Mouse (Mus musculus) CD8-positive naive resting alpha-beta T cell, adult 2 months (primary cell): ENCODE data around the gene Efcab11.
"Not testable (repeated sequence)": the region's sequence is repeated elsewhere in the genome, so short reads cannot be mapped to it uniquely, and the experiment has no call there.

Experiments
- DNase-seq, 2 experiments: peaks; one replicate each; pipeline ENCODE4 v3.0.0; 2022; ENCODE audit warnings: low read depth in 2 of 2, low spot score in 2 of 2

Gene Efcab11

GRCm38 (mm10) chr12:99818006-99818405 lies 66.2 kb downstream of the Efcab11 start:
- not testable (repeated sequence) for DNase-seq

- no peak for DNase-seq
These were observed 69.0 kb downstream of the Efcab11 start for GRCm38 (mm10) chr12:99815244-99815643.

DNA sequence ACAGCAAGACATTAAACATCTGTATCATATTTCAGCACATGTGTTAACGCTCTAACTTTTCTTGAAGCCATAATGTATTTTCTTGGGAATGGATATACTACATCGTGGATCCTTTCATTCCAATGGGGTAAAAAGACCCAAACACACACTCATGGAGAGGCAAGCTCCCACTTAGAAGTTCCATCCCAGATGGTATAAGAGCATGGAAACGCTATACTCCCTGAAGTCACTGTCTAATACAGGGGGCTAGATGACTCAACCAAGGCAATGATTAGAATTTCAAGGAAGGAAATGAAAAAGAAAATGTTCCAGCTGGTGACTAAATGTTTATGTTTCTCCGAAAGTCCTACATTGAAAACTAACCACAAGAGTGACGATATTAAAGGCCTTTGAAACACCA lies 76.3 kb downstream of the Efcab11 start:
- no peak for DNase-seq

GRCm38 (mm10) chr12:99806741-99807140 lies 77.5 kb downstream of the Efcab11 start:
- not testable (repeated sequence) for DNase-seq

DNA sequence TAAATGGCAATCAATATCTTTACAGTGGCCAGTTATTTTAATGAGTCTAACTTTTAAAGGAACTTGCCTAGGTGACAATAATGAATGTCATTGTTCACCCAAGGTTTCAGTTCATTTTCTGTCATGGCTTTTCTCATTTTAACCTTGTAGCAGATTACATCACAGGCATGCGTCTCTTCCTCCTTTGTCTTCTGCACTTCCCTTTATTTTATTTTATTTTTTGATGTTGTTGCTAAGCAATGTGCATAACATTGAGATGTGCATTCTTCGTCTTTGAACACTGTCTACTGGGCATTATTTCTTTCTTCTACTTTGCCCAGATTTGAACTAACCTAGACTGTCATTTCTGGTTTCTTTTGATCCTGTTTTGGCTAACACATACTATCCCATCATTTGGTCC lies 88.3 kb downstream of the Efcab11 start:
- no peak for DNase-seq

DNA sequence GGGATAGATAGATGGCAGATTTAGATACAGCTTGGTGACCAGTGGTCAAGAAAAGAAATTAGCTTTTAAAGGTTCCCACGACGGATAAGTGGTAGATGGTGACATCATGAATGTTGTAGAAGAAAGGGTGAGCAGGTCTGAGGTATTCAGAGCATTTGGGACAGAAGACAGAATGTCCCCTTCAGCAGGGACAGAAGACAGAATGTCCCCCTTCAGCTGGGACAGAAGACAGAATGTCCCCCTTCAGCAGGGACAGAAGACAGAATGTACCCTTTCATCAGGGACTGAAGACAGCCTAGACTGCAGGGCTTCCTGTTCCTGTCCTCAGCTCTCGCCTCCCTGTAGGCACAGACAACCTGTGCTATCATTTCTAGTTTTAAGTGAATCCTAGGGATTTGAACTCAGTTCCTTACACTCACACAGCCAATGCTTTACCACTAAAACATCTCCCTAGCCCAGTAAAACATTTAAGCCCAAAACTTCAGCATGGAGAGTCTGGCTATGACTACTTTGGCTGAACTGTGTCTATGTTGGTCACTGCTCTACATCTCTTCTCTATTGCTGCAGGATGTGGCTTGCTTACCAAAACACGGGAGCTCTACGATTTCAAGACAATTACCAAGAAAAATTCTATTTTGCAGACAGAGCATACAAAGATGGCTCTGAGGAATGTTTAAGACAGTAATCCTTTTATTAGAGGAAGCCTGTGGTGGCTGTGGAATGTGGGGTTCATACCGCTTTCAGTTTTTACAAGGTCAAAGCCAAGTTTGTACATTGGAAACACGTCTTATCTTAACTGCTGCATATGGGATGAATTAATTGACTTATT lies 89.2 kb downstream of the Efcab11 start:
- DNase-seq: no peak

- DNase-seq: no peak
These were observed 90.1 kb downstream of the Efcab11 start for GRCm38 (mm10) chr12:99794158-99794515.

GRCm38 (mm10) chr12:99793465-99794157 lies 90.6 kb downstream of the Efcab11 start:
- DNase-seq: no peak

DNA sequence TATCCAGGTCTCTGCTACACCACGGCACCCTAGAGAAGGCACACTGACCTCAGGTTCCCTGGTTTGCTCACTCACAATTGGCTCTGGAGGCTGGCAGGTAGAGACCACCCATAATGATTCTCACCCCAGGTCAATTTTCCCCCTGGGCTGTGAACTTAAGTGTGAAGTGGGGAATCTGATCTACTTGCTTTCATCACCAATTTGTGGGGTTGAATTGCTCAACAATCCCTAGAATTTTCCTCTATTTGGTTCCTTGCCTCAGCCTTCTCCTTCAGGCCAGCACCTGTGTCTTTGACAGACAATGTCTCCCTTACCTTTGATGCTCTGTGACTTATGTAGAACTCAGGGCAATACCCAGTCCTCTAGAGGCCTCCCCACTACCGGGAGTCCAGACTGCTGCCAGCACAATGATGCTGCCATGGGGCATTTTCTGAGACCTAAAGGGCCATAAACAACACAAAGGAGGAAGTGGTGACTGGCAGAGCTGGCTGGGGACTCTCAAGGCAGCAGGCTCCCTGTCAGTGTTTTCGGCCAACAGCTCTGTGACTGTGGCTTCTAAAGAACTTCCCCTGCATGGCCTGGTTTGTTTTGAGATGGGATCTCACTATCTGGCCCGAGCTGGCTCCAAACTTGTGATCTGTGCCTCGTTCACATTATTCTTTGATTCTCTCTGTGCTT lies 94.8 kb downstream of the Efcab11 start:
- no peak for DNase-seq

GRCm38 (mm10) chr12:99781774-99782173 lies 102.5 kb downstream of the Efcab11 start:
- no peak for DNase-seq

DNA sequence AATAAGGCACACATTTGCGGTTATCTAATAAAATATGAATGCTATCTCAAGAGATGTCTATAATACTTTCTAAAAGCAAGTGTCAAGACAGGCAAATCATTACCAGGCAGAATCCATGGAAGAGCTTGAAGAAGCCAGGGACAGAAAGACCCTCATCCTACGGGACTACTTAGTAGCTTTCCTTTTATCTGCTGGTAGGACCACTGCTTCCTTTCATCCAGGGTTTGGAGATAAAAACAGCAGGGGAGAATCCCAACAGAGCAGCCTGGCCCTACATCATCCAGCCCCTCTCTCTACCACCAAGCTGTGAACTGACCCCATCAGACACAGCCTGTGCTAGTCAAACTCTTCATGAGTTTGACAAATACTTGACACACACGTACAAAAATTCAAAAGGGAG lies 103.8 kb downstream of the Efcab11 start:
- no peak for DNase-seq

DNA sequence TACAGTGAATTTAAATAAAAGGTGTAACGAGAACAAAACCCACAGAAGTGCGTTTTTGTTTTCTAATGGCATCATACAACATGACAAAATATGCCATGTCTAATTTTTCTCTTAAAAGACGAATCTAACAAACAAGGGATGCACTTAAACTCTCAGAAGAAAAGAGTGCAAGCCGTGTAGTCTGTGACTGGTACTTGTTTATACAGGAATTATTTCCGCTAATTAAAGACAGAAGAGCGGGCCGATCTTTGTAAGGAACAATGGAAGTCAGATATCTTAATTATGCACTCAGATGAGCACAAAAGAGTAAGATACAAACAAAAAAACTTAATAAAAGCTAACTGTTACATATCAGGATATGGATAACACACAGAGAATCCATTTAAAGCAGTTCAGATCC lies 104.3 kb downstream of the Efcab11 start:
- no peak for DNase-seq

- DNase-seq: no peak
These were observed 107.6 kb downstream of the Efcab11 start for GRCm38 (mm10) chr12:99776497-99777139.

- DNase-seq: no peak
These were observed 109.4 kb downstream of the Efcab11 start for GRCm38 (mm10) chr12:99774864-99775263.

- no peak for DNase-seq
These were observed 110.5 kb downstream of the Efcab11 start for GRCm38 (mm10) chr12:99773636-99774193.

- no peak for DNase-seq
These were observed 113.2 kb downstream of the Efcab11 start for GRCm38 (mm10) chr12:99771018-99771417.

GRCm38 (mm10) chr12:99769626-99770025 lies 114.6 kb downstream of the Efcab11 start:
- DNase-seq: no peak

GRCm38 (mm10) chr12:99767691-99768090 lies 116.5 kb downstream of the Efcab11 start:
- DNase-seq: no peak

- no peak for DNase-seq
These were observed 118.3 kb downstream of the Efcab11 start for GRCm38 (mm10) chr12:99765979-99766378.

- no peak for DNase-seq
These were observed 120.2 kb downstream of the Efcab11 start for GRCm38 (mm10) chr12:99764053-99764452.
